27 mouse cellular contexts compared by ENCODE assay signal in genomic region chr6:116371500-116371899, GRCm38 (mm10). TPM values are rescaled to one million over a fixed set of nuclear protein-coding genes. Genes with fewer than 3 reads are reported as not detected.
DNase-seq lines count a peak whose midpoint lies in the region; ATAC-seq and TF ChIP-seq lines count a peak whose summit lies in the region.
"Had no signal": no experiment of that assay in that cellular context is flagged by ENCODE, and none has a peak within 500 bp of the region (broad histone marks: within the 10 kb centered on the region; RNA-seq: fewer than 3 reads in every experiment).

No protein-coding gene starts in this region.

- no peak for TF ChIP-seq CTCF in midbrain, postnatal 0 days (IDR thresholded peaks at IDR 0.05)
- no peak for TF ChIP-seq CTCF in stomach, postnatal 0 days (IDR thresholded peaks at IDR 0.05; ENCODE audit: low read depth)

- H3K27ac ChIP-seq in liver, embryonic 13.5 days, result peak overlapping the region; percentile 95; the same call in 1 of the 2 replicates
- no peak overlapping the region for H3K27ac ChIP-seq in midbrain, embryonic 14.5 days (replicated peaks; ENCODE audit: low read depth, low read length)
- no peak overlapping the region for H3K27ac ChIP-seq in midbrain, postnatal 0 days (ENCODE audit: low read depth, low read length)
- no peak overlapping the region for H3K27ac ChIP-seq in stomach, embryonic 16.5 days (ENCODE audit: low read length)
- no peak overlapping the region for H3K27ac ChIP-seq in stomach, postnatal 0 days (replicated peaks)
- H3K27ac ChIP-seq: embryonic facial prominence, embryonic 13.5 days; forebrain, embryonic 12.5 days; forebrain, embryonic 15.5 days; heart, adult 2 months; heart, embryonic 10.5 days; heart, embryonic 13.5 days; hindbrain, embryonic 12.5 days; hindbrain, embryonic 15.5 days had no signal

- H3K4me1 ChIP-seq in liver, embryonic 13.5 days (replicated peaks), result peaks cover 85% of the 10 kb centered on the region
- H3K4me1 ChIP-seq in midbrain, embryonic 14.5 days (ENCODE audit: control insufficient read depth, insufficient read depth, low read length), result no peaks in the 10 kb centered on the region
- H3K4me1 ChIP-seq in midbrain, postnatal 0 days (ENCODE audit: insufficient read depth, low read length), result no peaks in the 10 kb centered on the region
- no peaks in the 10 kb centered on the region; the same call in 1 of the 2 replicates for H3K4me1 ChIP-seq in stomach, embryonic 16.5 days (ENCODE audit: control insufficient read depth, insufficient read depth, low read length)
- no peaks in the 10 kb centered on the region for H3K4me1 ChIP-seq in stomach, postnatal 0 days (replicated peaks; ENCODE audit: control insufficient read depth, insufficient read depth)
- H3K4me1 ChIP-seq: embryonic facial prominence, embryonic 13.5 days; forebrain, embryonic 12.5 days; forebrain, embryonic 15.5 days; hindbrain, embryonic 12.5 days; hindbrain, embryonic 15.5 days had no signal

- no peak overlapping the region for H3K4me2 ChIP-seq in liver, embryonic 13.5 days
- no peak overlapping the region for H3K4me2 ChIP-seq in midbrain, embryonic 14.5 days (ENCODE audit: low read length)
- H3K4me2 ChIP-seq in midbrain, postnatal 0 days (ENCODE audit: low read depth, low read length, poor library complexity, severe bottlenecking), result no peak overlapping the region
- no peak overlapping the region for H3K4me2 ChIP-seq in stomach, embryonic 16.5 days (ENCODE audit: low read depth, low read length)
- no peak overlapping the region for H3K4me2 ChIP-seq in stomach, postnatal 0 days (replicated peaks; ENCODE audit: low read depth)
- H3K4me2 ChIP-seq: embryonic facial prominence, embryonic 13.5 days; forebrain, embryonic 12.5 days; forebrain, embryonic 15.5 days; heart, embryonic 13.5 days; hindbrain, embryonic 12.5 days; hindbrain, embryonic 15.5 days had no signal

- H3K9ac ChIP-seq in liver, embryonic 13.5 days, result peak overlapping the region; percentile 65
- H3K9ac ChIP-seq in midbrain, embryonic 14.5 days (replicated peaks; ENCODE audit: low read length), result no peak overlapping the region
- no peak overlapping the region for H3K9ac ChIP-seq in midbrain, postnatal 0 days (replicated peaks; ENCODE audit: low read length, poor library complexity, severe bottlenecking)
- H3K9ac ChIP-seq in stomach, embryonic 16.5 days (ENCODE audit: low read length), result no peak overlapping the region
- no peak overlapping the region for H3K9ac ChIP-seq in stomach, postnatal 0 days (ENCODE audit: low read length)
- H3K9ac ChIP-seq: embryonic facial prominence, embryonic 13.5 days; forebrain, embryonic 12.5 days; forebrain, embryonic 15.5 days; heart, embryonic 13.5 days; hindbrain, embryonic 12.5 days; hindbrain, embryonic 15.5 days had no signal

- no peaks in the 10 kb centered on the region for H3K27me3 ChIP-seq in liver, embryonic 13.5 days
- no peaks in the 10 kb centered on the region for H3K27me3 ChIP-seq in midbrain, embryonic 14.5 days (ENCODE audit: control insufficient read depth, insufficient read depth, low read length)
- no peaks in the 10 kb centered on the region for H3K27me3 ChIP-seq in midbrain, postnatal 0 days (ENCODE audit: insufficient read depth, low read length)
- H3K27me3 ChIP-seq in stomach, embryonic 16.5 days (ENCODE audit: control insufficient read depth, insufficient read depth, low read length), result no peaks in the 10 kb centered on the region
- no peaks in the 10 kb centered on the region for H3K27me3 ChIP-seq in stomach, postnatal 0 days (ENCODE audit: control insufficient read depth, insufficient read depth, low read length)
- H3K27me3 ChIP-seq: CH12.LX; embryonic facial prominence, embryonic 13.5 days; forebrain, embryonic 12.5 days; forebrain, embryonic 15.5 days; heart, embryonic 13.5 days; hindbrain, embryonic 12.5 days; hindbrain, embryonic 15.5 days; Patski had no signal

- peaks cover 26% of the 10 kb centered on the region for H3K36me3 ChIP-seq in liver, embryonic 13.5 days
- no peaks in the 10 kb centered on the region for H3K36me3 ChIP-seq in midbrain, embryonic 14.5 days (ENCODE audit: control insufficient read depth, insufficient read depth, low read length)
- no peaks in the 10 kb centered on the region for H3K36me3 ChIP-seq in midbrain, postnatal 0 days (ENCODE audit: insufficient read depth, low read length)
- H3K36me3 ChIP-seq in stomach, embryonic 16.5 days (ENCODE audit: control insufficient read depth, insufficient read depth, low read length), result no peaks in the 10 kb centered on the region
- H3K36me3 ChIP-seq in stomach, postnatal 0 days (ENCODE audit: control insufficient read depth, insufficient read depth, low read length), result no peaks in the 10 kb centered on the region; the same call in 1 of the 2 replicates
- H3K36me3 ChIP-seq: embryonic facial prominence, embryonic 13.5 days; forebrain, embryonic 12.5 days; forebrain, embryonic 15.5 days; heart, embryonic 10.5 days; heart, embryonic 13.5 days; hindbrain, embryonic 12.5 days; hindbrain, embryonic 15.5 days had no signal

- peak; percentile 64 for DNase-seq in heart, adult 11 months
- no peak for DNase-seq in heart, postnatal 36 days
- no peak for DNase-seq in liver, embryonic 13.5 days
- DNase-seq in liver, result no peak
- DNase-seq in midbrain, embryonic 14.5 days, result no peak
- DNase-seq in midbrain, postnatal 0 days (ENCODE audit: low spot score), result no peak
- no peak for DNase-seq in stomach, postnatal 0 days (ENCODE audit: low spot score)
- DNase-seq: adrenal gland, postnatal 10 days; adrenal gland, postnatal 36 days; B cell, adult 2 months; cerebellum, adult 18-20 months; cerebellum, adult 9-10 months; cerebellum, postnatal 14 days; gastrocnemius, postnatal 25 days; heart, adult 2 months; heart, postnatal 14 days had no signal

- no peak overlapping the region for H3K4me3 ChIP-seq in liver, embryonic 13.5 days (replicated peaks)
- no peak overlapping the region for H3K4me3 ChIP-seq in midbrain, embryonic 14.5 days (replicated peaks; ENCODE audit: low read depth, low read length)
- no peak overlapping the region for H3K4me3 ChIP-seq in midbrain, postnatal 0 days (ENCODE audit: low read depth, low read length)
- H3K4me3 ChIP-seq in stomach, embryonic 16.5 days (replicated peaks; ENCODE audit: low read length), result no peak overlapping the region
- no peak overlapping the region for H3K4me3 ChIP-seq in stomach, postnatal 0 days (ENCODE audit: low read depth, low read length)
- H3K4me3 ChIP-seq: embryonic facial prominence, embryonic 13.5 days; forebrain, embryonic 12.5 days; forebrain, embryonic 15.5 days; heart, adult 2 months; heart, embryonic 10.5 days; heart, embryonic 13.5 days; hindbrain, embryonic 12.5 days; hindbrain, embryonic 15.5 days had no signal

- ATAC-seq in liver, embryonic 13.5 days (ENCODE audit: low read depth), result no peak
- 0 out of 2 replicates have a peak, but pooled peaks have one; percentile 4 for ATAC-seq in midbrain, embryonic 14.5 days (ENCODE audit: low FRiP score, low TSS enrichment)
- no peak for ATAC-seq in midbrain, postnatal 0 days (ENCODE audit: low FRiP score)
- ATAC-seq in stomach, embryonic 16.5 days (ENCODE audit: insufficient read depth, low FRiP score), result peak; percentile 10; the same call in 1 of the 2 replicates
- no peak for ATAC-seq in stomach, postnatal 0 days (ENCODE audit: low FRiP score, low TSS enrichment)
- ATAC-seq: forebrain, embryonic 15.5 days; Patski had no signal

- 88% methylated on average over 3 of the region's 3 CpGs for WGBS in liver, embryonic 13.5 days (ENCODE audit: insufficient replicate concordance)
- WGBS in midbrain, embryonic 14.5 days, result 97% methylated on average over 3 of the region's 3 CpGs
- 94% methylated on average over 3 of the region's 3 CpGs for WGBS in midbrain, postnatal 0 days
- 90% methylated on average over 3 of the region's 3 CpGs for WGBS in stomach, embryonic 16.5 days
- WGBS in stomach, postnatal 0 days, result 87% methylated on average over 3 of the region's 3 CpGs

- TF ChIP-seq EP300 in stomach, postnatal 0 days (optimal IDR thresholded peaks at IDR 0.05), result no peak

- intact Hi-C loops in heart, postnatal 36 days (cut with DNase I), result no loop called here

- no peaks in the 10 kb centered on the region for H3K9me3 ChIP-seq in liver, embryonic 13.5 days (replicated peaks)
- H3K9me3 ChIP-seq in midbrain, embryonic 14.5 days (ENCODE audit: control insufficient read depth, low read length), result no peaks in the 10 kb centered on the region
- H3K9me3 ChIP-seq in midbrain, postnatal 0 days (ENCODE audit: low read length), result no peaks in the 10 kb centered on the region
- no peaks in the 10 kb centered on the region for H3K9me3 ChIP-seq in stomach, embryonic 16.5 days (replicated peaks; ENCODE audit: control insufficient read depth, low read length)
- no peaks in the 10 kb centered on the region for H3K9me3 ChIP-seq in stomach, postnatal 0 days (ENCODE audit: control insufficient read depth, low read length)
- H3K9me3 ChIP-seq: embryonic facial prominence, embryonic 13.5 days; forebrain, embryonic 12.5 days; forebrain, embryonic 15.5 days; G1E; heart, embryonic 10.5 days; heart, embryonic 13.5 days; hindbrain, embryonic 12.5 days; hindbrain, embryonic 15.5 days had no signal

RNA-seq across cellular contexts. Expression of gene March8, which starts 33.7 kb away (rescaled TPM):
- total RNA-seq in heart, postnatal 36 days (2021), result 10 to 100 TPM; 45.4 to 50.6 TPM
- 76.9 and 92.7 TPM in 2 replicates for polyA plus RNA-seq in liver, embryonic 13.5 days (2015; fragmentation: Nextera tagmentation; extraction: Ambion mirVana)
- polyA plus RNA-seq in midbrain, embryonic 14.5 days (2014; fragmentation: Nextera tagmentation; extraction: Ambion mirVana), result 78.2 and 81.0 TPM in 2 replicates
- total RNA-seq in midbrain, postnatal 0 days (2014; rRNA removed), result 90.9 and 120 TPM in 2 replicates
- 34.2 and 38.2 TPM in 2 replicates for polyA plus RNA-seq in midbrain, postnatal 0 days (2015; fragmentation: Nextera tagmentation; extraction: Ambion mirVana)
- polyA plus RNA-seq in stomach, embryonic 16.5 days (2015; fragmentation: Nextera tagmentation; extraction: Ambion mirVana), result 31.9 and 34.9 TPM in 2 replicates
- 24.0 and 26.4 TPM in 2 replicates for polyA plus RNA-seq in stomach, postnatal 0 days (2015; fragmentation: Nextera tagmentation; extraction: Ambion mirVana)

Comparison
In these comparisons a context has a peak if more than half of its experiments do, and no peak if none do; other contexts are left out.
1. ATAC-seq: peak in midbrain, embryonic 14.5 days (single experiment) and stomach, embryonic 16.5 days (single experiment); none in liver, embryonic 13.5 days (single experiment), midbrain, postnatal 0 days (single experiment) and stomach, postnatal 0 days (single experiment).